Mouse (Mus musculus) kidney, postnatal 0 days (tissue): ENCODE measurements around the gene Med17. TPM values are rescaled to one million over a fixed set of nuclear protein-coding genes. Genes with fewer than 3 reads are reported as not detected.
"Not testable (repeated sequence)": the region's sequence is repeated elsewhere in the genome, so short reads cannot be mapped to it uniquely, and the experiment has no call there.

ENCODE experiments used
- ATAC-seq: fragments of 200-750 bp; cut with Nextera tagmentation; replicated peaks from 2 replicates; pipeline ENCODE4 v1.8.0; 2017; ENCODE audit warnings: low read depth, moderate number of reproducible peaks, moderate TSS enrichment, moderate library complexity; ENCODE audit not compliant: low FRiP score
- DNase-seq: peaks from one replicate; pipeline ENCODE4 v3.0.0-alpha.2; 2016; ENCODE audit warnings: low spot score
- H3K27ac ChIP-seq: fragments of 300-500 bp; sonication (generic); 2 replicates; pipeline ENCODE4 v1.5.1; 2014; ENCODE audit warnings: mild to moderate bottlenecking
- H3K27me3 ChIP-seq: fragments of 300-500 bp; sonication (generic); 2 replicates; pipeline ENCODE4 v1.6.1; 2014; ENCODE audit warnings: low read length, mixed read lengths; ENCODE audit not compliant: insufficient read depth
- H3K36me3 ChIP-seq: fragments of 300-500 bp; sonication (generic); 2 replicates; pipeline ENCODE4 v1.6.1; 2014; ENCODE audit warnings: low read length, mixed read lengths; ENCODE audit not compliant: insufficient read depth
- H3K4me1 ChIP-seq: fragments of 300-500 bp; sonication (generic); replicated peaks from 2 replicates; pipeline ENCODE4 v1.6.1; 2014; ENCODE audit warnings: antibody characterized with exemption, low read length, mixed read lengths; ENCODE audit not compliant: insufficient read depth
- H3K4me2 ChIP-seq: fragments of 300-500 bp; sonication (generic); 2 replicates; pipeline ENCODE4 v1.6.1; 2014; ENCODE audit warnings: mild to moderate bottlenecking, low read length, moderate library complexity, mixed read lengths
- H3K4me3 ChIP-seq: fragments of 300-500 bp; sonication (generic); replicated peaks from 2 replicates; pipeline ENCODE4 v1.5.1; 2014; ENCODE audit warnings: low read depth, low read length
- H3K9ac ChIP-seq: fragments of 300-500 bp; sonication (generic); 2 replicates; pipeline ENCODE4 v1.6.1; 2014; ENCODE audit warnings: low read depth, low read length
- H3K9me3 ChIP-seq: fragments of 300-500 bp; sonication (generic); replicated peaks from 2 replicates; pipeline ENCODE4 v1.6.1; 2016; ENCODE audit warnings: low read length, inconsistent platforms, mixed read lengths
- CTCF ChIP-seq: IDR thresholded peaks from 2 replicates; pipeline ENCODE4 v1.5.1; 2016; ENCODE audit warnings: antibody characterized with exemption, low read depth, mild to moderate bottlenecking, moderate library complexity
- WGBS: fragments of 180-500 bp; shearing (Covaris S2); extraction: QIAGEN DNeasy Blood & Tissue Kit; methylation state at CpG from one replicate; pipeline ENCODE4 v1.1.7; 2014; 5-methylcytosine and 5-hydroxymethylcytosine counted together
- polyA plus RNA-seq: library from polyadenylated mRNA; unstranded; fragments of >200 nt; fragmentation: Nextera tagmentation; extraction: Ambion mirVana; gene quantifications from 2 replicates; pipeline ENCODE4 v1.2.1, GENCODE M21; 2015

Gene Med17
- polyA plus RNA-seq, 1 experiment from 2014 or later, result 36.2 TPM

DNA sequence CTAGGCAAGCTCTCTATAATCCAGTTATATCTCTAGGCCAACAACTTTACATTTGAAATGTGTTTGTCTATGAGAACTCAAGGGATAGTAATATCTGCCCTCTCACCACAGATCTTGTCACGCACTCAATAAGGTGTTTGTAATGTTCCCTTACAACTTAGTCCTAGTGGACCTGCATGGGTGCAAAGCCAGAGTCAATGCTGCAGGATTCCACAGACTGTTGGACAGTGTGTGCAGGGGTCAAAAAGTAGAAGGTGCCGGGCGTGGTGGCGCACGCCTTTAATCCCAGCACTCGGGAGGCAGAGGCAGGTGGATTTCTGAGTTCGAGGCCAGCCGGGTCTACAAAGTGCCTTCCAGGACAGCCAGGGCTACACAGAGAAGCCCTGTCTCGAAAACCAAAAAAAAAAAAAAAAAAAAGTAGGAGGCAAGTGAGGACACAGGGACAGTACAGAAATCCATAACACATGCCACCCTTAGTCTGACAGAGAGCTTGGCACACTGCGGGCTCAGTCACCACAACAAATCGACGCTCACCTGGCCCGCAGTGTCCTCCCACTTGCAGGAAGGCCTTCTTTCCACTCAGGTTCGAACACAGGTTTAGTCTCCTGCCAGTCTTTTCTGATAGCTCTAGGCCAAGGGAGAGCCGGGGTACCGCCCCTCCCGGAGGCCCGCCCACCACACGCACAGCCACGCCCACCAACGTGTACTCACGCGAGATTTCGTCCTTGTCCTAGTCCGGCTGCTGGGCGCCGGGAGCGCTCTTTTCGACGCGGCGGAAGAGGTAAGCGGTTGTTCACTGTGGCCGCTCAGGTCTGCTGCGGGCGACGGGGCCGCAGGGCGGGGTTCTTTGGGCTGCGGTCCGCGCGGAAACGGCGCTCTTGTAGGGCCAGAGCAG, 26.0 kb upstream of the Med17 start, which contains the start of gene Taf1d:
Taf1d (plus strand) TSS at position 712 of the 895 bp plus-strand sequence.
- H3K4me3 ChIP-seq, result peak within 1 kb of the TSS; percentile 88
- TF ChIP-seq CTCF, result no peak
- peak within 1 kb of the TSS; percentile 57 for H3K4me2 ChIP-seq
- ATAC-seq, result peak; percentile 95
- H3K9me3 ChIP-seq, result no peaks in the 10 kb centered on the region
- 0 out of 2 replicates have a peak, but pooled peaks cover 14% of the 10 kb centered on the region for H3K4me1 ChIP-seq
- H3K27ac ChIP-seq, result peak within 1 kb of the TSS; percentile 94
- peaks cover 17% of the 10 kb centered on the region for H3K36me3 ChIP-seq
- no peaks in the 10 kb centered on the region for H3K27me3 ChIP-seq
- WGBS, result 11% methylated on average over 45 of the region's 45 CpGs
- peak within 1 kb of the TSS; percentile 91 for H3K9ac ChIP-seq
- peak; percentile 96 for DNase-seq

DNA sequence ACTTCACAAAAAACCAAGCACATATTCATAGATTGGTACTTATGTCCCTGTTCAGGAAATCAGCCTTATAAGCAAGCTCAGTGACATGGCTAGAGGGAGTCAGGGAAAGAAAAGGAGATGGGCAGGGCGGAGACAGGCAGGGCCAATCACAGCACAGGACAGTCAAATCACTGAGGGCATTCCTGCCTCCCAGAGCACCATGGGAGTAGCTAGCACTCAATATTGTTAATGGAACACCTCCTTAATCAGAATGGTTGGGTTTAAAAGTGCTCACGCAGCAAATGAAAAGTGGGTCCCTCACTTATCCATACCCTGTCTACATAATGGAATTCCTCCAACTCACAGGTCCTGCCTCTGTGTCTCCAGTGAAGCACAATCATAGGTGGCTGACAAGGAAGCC, 23.1 kb upstream of the Med17 start:
- 81% methylated on average over 2 of the region's 2 CpGs for WGBS
- no peak for DNase-seq
- no peak overlapping the region for H3K4me2 ChIP-seq

DNA sequence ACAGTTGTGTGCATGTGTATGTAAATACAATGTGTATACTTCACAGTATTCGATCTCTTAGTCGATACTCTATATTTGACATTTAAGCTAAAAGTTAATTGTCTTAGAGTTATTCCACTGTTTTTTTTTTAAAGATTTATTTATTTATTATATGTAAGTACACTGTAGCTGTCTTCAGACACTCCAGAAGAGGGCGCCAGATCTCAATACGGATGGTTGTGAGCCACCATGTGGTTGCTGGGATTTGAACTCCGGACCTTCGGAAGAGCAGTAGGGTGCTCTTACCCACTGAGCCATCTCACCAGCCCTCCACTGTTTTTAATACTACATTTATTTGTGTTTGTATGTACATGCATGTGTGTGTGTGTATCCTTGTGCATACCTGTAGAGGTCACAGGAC, 22.3 kb upstream of the Med17 start:
- TF ChIP-seq CTCF, result peak; percentile 45
- not testable (repeated sequence) for ATAC-seq
- WGBS, result 82% methylated on average over 6 of the region's 6 CpGs

More for the DNA sequence above, 23.1 kb upstream of the Med17 start:
- peak; percentile 36; the same call in 1 of the 2 replicates for ATAC-seq
- no peaks in the 10 kb centered on the region for H3K27me3 ChIP-seq
- H3K9ac ChIP-seq, result no peak overlapping the region
- H3K27ac ChIP-seq, result peak overlapping the region; percentile 57; the same call in 1 of the 2 replicates
- H3K4me3 ChIP-seq, result no peak overlapping the region
- no peaks in the 10 kb centered on the region for H3K36me3 ChIP-seq
- TF ChIP-seq CTCF, result no peak
- H3K4me1 ChIP-seq, result 0 out of 2 replicates have a peak, but pooled peaks cover 8% of the 10 kb centered on the region
- no peaks in the 10 kb centered on the region for H3K9me3 ChIP-seq

DNA sequence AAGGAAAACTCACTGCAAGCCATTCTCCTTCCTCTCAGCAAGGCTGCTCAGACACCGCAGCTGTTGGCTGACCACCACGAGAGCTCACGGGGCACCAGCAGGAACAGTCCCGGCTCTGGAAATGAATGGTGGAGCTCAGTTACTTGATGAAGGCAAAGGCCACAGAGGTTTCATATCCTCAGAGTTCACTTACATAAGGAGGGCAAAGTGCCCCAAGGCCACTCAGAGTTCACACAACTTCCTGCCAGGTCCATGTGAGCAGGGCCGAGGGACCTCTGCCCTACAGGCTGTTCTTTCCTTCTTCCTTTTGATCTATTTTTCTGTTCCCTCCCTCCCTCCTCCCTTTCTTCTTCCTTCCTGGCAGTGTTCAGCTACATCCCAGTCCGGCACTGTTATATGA, 21.7 kb upstream of the Med17 start:
- WGBS, result 9% methylated on average over 6 of the region's 6 CpGs
- DNase-seq, result peak; percentile 66
- peak; percentile 75 for ATAC-seq

More for the DNA sequence above, 22.3 kb upstream of the Med17 start:
- peak overlapping the region; percentile 72; the same call in 1 of the 2 replicates for H3K27ac ChIP-seq
- H3K27me3 ChIP-seq, H3K36me3 ChIP-seq, DNase-seq, H3K4me3 ChIP-seq, H3K4me1 ChIP-seq, H3K9me3 ChIP-seq, H3K4me2 ChIP-seq, H3K9ac ChIP-seq: not testable (repeated sequence)

DNA sequence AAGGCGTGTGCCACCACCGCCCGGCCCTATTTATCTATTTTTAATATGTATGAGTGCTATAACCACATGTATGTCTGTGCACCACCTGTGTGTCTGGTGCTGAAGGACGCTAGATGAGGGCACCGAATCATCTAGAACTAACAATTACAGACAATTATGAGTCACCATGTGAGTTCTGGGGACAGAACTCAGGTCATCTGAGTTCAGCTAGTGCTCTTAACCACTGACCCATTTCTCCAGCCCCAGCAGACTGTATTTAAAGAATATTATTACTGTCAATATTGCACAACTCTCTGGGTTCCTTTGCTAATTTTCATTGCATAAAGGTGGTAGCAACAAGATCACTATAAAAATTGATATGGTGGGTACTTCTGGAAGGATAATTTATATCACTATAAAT, 20.3 kb upstream of the Med17 start:
- Histone ChIP-seq H3K36me3 (no peaks in the 10 kb centered on the region), H3K27me3 (no peaks in the 10 kb centered on the region), H3K9ac (no peak overlapping the region), H3K4me3 (no peak overlapping the region), H3K9me3 (no peaks in the 10 kb centered on the region), H3K4me1 (no peaks in the 10 kb centered on the region), H3K4me2 (no peak overlapping the region), H3K27ac (no peak overlapping the region)
- ATAC-seq, result no peak
- no peak for TF ChIP-seq CTCF
- 90% methylated on average over 5 of the region's 5 CpGs for WGBS
- DNase-seq, result no peak

More for the DNA sequence above, 21.7 kb upstream of the Med17 start:
- Histone ChIP-seq H3K4me3 (no peak overlapping the region), H3K36me3 (no peaks in the 10 kb centered on the region), H3K4me1 (no peaks in the 10 kb centered on the region), H3K9me3 (no peaks in the 10 kb centered on the region), H3K4me2 (no peak overlapping the region), H3K27ac (peak overlapping the region; percentile 72), H3K27me3 (no peaks in the 10 kb centered on the region), H3K9ac (0 out of 2 replicates have a peak overlapping the region, but pooled peaks have one; percentile 18)
- no peak for TF ChIP-seq CTCF

DNA sequence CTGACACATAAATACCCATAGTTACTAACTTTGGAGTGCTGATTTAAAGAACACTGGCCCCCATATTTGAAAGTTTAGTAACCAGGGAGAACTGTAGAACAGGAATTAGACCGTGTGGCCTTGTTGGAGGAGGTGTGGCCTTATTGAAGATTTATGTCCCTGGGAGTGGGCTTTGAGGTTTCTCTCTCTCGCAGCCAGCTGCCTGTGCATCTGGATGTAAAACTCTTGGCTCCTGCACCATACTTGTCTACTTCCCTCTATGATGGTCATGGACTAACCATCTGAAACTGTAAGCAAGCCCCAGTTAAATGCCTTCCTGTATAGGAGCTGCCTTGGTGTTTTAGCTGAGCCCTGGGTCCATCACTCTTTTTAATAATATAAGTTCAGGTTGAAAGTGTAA, 18.7 kb upstream of the Med17 start:
- Histone ChIP-seq H3K4me1 (no peaks in the 10 kb centered on the region), H3K27ac (no peak overlapping the region), H3K27me3 (no peaks in the 10 kb centered on the region)

More for the DNA sequence above, 18.7 kb upstream of the Med17 start:
- Histone ChIP-seq H3K9ac (no peak overlapping the region), H3K36me3 (no peaks in the 10 kb centered on the region), H3K4me3 (no peak overlapping the region), H3K9me3 (no peaks in the 10 kb centered on the region), H3K4me2 (peak overlapping the region; percentile 3; the same call in 1 of the 2 replicates)
- no peak for TF ChIP-seq CTCF
- 16% methylated on average over 2 of the region's 2 CpGs for WGBS
- no peak for ATAC-seq
- DNase-seq, result no peak
